Mouse (Mus musculus) intestine, embryonic 14.5 days (tissue): ENCODE data around the gene Ifi202b. TPM values are rescaled to one million over a fixed set of nuclear protein-coding genes. Genes with fewer than 3 reads are reported as not detected.
A peak's percentile ranks its signal among the peaks of the same experiment; 100 is the strongest.
"Not testable (repeated sequence)": the region's sequence is repeated elsewhere in the genome, so short reads cannot be mapped to it uniquely, and the experiment has no call there.

ENCODE experiments used
- ATAC-seq: fragments of 200-750 bp; cut with Nextera tagmentation; replicated peaks from 2 replicates; pipeline ENCODE4 v1.8.0; 2017; ENCODE audit warnings: low read depth, moderate number of reproducible peaks, moderate TSS enrichment, moderate library complexity; ENCODE audit not compliant: low FRiP score, low TSS enrichment
- DNase-seq: peaks from one replicate; pipeline ENCODE4 v3.0.0-alpha.2; 2018; ENCODE audit warnings: low spot score
- H3K27ac ChIP-seq: fragments of 300-500 bp; sonication (generic); 2 replicates; pipeline ENCODE4 v1.5.1; 2014; ENCODE audit warnings: low read depth, mild to moderate bottlenecking, control low read depth
- H3K27me3 ChIP-seq: fragments of 300-500 bp; sonication (generic); replicated peaks from 2 replicates; pipeline ENCODE4 v1.6.1; 2014; ENCODE audit warnings: low read length, control low read depth; ENCODE audit not compliant: control insufficient read depth, insufficient read depth
- H3K36me3 ChIP-seq: fragments of 300-500 bp; sonication (generic); 2 replicates; pipeline ENCODE4 v1.6.1; 2014; ENCODE audit warnings: low read length, control low read depth; ENCODE audit not compliant: control insufficient read depth, insufficient read depth
- H3K4me1 ChIP-seq: fragments of 300-500 bp; sonication (generic); replicated peaks from 2 replicates; pipeline ENCODE4 v1.6.1; 2014; ENCODE audit warnings: low read length, control low read depth, mixed read lengths; ENCODE audit not compliant: control insufficient read depth, insufficient read depth
- H3K4me2 ChIP-seq: fragments of 300-500 bp; sonication (generic); 2 replicates; pipeline ENCODE4 v1.6.1; 2014; ENCODE audit warnings: low read length
- H3K4me3 ChIP-seq: fragments of 300-500 bp; sonication (generic); 2 replicates; pipeline ENCODE4 v1.5.1; 2014; ENCODE audit warnings: low read depth, low read length, control low read depth, mixed read lengths
- H3K9ac ChIP-seq: fragments of 300-500 bp; sonication (generic); 2 replicates; pipeline ENCODE4 v1.6.1; 2014; ENCODE audit warnings: mild to moderate bottlenecking, low read length
- H3K9me3 ChIP-seq: fragments of 300-500 bp; sonication (generic); 2 replicates; pipeline ENCODE4 v1.6.1; 2016; ENCODE audit warnings: low read length, control low read depth; ENCODE audit not compliant: control insufficient read depth
- WGBS: fragments of 180-500 bp; shearing (Covaris S2); extraction: QIAGEN DNeasy Blood & Tissue Kit; methylation state at CpG from one replicate; pipeline ENCODE4 v1.1.7; 2014; 5-methylcytosine and 5-hydroxymethylcytosine counted together
- polyA plus RNA-seq: library from polyadenylated mRNA; unstranded; fragments of >200 nt; fragmentation: Nextera tagmentation; extraction: Ambion mirVana; gene quantifications from 2 replicates; pipeline ENCODE4 v1.2.1, GENCODE M21; 2014

Gene Ifi202b
- polyA plus RNA-seq, 1 experiment from 2014 or later = not detected

DNA sequence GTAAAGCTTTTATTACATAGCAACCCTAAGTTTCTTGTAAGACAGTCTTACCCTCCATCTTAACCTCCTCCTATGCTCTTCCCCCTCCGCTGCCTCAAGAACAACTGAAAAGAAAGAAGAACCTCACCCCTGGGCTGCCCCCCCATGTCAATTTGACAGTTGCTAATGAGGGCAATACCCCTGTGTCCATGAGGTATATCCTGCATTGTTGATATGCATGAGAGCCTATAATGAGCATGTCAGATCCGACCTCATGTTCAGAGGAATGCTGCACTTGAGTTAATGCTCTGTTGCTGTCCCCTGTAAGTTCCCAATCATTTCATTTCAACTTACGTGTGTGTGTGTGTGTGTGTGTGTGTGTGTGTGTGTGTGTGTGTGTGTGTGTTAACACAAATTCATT, 22.5 kb downstream of the Ifi202b start:
- not testable (repeated sequence) for H3K4me2 ChIP-seq, H3K27ac ChIP-seq, DNase-seq, H3K27me3 ChIP-seq, H3K4me3 ChIP-seq, ATAC-seq, H3K9me3 ChIP-seq, H3K36me3 ChIP-seq, H3K4me1 ChIP-seq, H3K9ac ChIP-seq
- WGBS = 57% methylated on average over 3 of the region's 3 CpGs

GRCm38 (mm10) chr1:173955839-173956527, 26.6 kb downstream of the Ifi202b start:
- H3K9me3 ChIP-seq, H3K4me2 ChIP-seq, H3K9ac ChIP-seq, H3K4me3 ChIP-seq, H3K36me3 ChIP-seq, H3K4me1 ChIP-seq, H3K27me3 ChIP-seq, DNase-seq, H3K27ac ChIP-seq: not testable (repeated sequence)
- 13% methylated on average over 3 of the region's 3 CpGs for WGBS
- peak; percentile 61; the same call in 1 of the 2 replicates for ATAC-seq

- H3K9me3 ChIP-seq = no peaks in the 10 kb centered on the region
- 83% methylated on average over 2 of the region's 2 CpGs for WGBS
- peak; percentile 75 for ATAC-seq
Measured at GRCm38 (mm10) chr1:173955071-173955796, 27.3 kb downstream of the Ifi202b start.

GRCm38 (mm10) chr1:173953563-173953962, 29.0 kb downstream of the Ifi202b start:
- Histone ChIP-seq H3K9me3 (no peaks in the 10 kb centered on the region), H3K27me3 (no peaks in the 10 kb centered on the region), H3K36me3 (no peaks in the 10 kb centered on the region), H3K27ac (no peak overlapping the region), H3K4me1 (no peaks in the 10 kb centered on the region), H3K4me3 (no peak overlapping the region), H3K4me2 (no peak overlapping the region), H3K9ac (no peak overlapping the region)
- ATAC-seq = no peak
- no peak for DNase-seq
- 71% methylated on average over 1 of the region's 1 CpGs for WGBS

More at GRCm38 (mm10) chr1:173955071-173955796, 27.3 kb downstream of the Ifi202b start:
- H3K27me3 ChIP-seq = no peaks in the 10 kb centered on the region
- DNase-seq = peak; percentile 52
- no peak overlapping the region for H3K9ac ChIP-seq
- no peaks in the 10 kb centered on the region for H3K4me1 ChIP-seq
- H3K36me3 ChIP-seq = no peaks in the 10 kb centered on the region
- H3K4me3 ChIP-seq = no peak overlapping the region
- no peak overlapping the region for H3K27ac ChIP-seq
- H3K4me2 ChIP-seq = no peak overlapping the region

GRCm38 (mm10) chr1:173949044-173949443, 33.5 kb downstream of the Ifi202b start:
- not testable (repeated sequence) for H3K9ac ChIP-seq, H3K27ac ChIP-seq, H3K4me2 ChIP-seq, H3K36me3 ChIP-seq, H3K4me1 ChIP-seq, ATAC-seq, H3K27me3 ChIP-seq, DNase-seq, H3K9me3 ChIP-seq, H3K4me3 ChIP-seq
- 85% methylated on average over 2 of the region's 2 CpGs for WGBS

DNA sequence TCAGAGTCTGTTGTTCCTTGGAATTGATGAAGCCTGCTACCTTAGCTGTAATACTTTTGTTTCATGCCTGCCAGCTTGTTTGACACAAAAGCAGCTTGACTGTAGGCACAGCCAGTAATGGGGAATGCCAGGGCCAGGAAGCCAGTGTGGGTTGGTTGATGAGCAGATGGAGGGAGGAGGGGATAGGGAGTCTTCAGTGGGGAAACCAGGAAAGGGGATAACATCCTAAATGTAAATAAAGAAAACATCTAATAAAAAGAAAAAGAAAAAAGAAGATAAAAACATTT, 39.8 kb downstream of the Ifi202b start:
- H3K4me1 ChIP-seq, DNase-seq, H3K4me2 ChIP-seq, H3K9ac ChIP-seq, H3K27ac ChIP-seq, ATAC-seq, H3K27me3 ChIP-seq, H3K4me3 ChIP-seq, H3K9me3 ChIP-seq, H3K36me3 ChIP-seq: not testable (repeated sequence)

DNA sequence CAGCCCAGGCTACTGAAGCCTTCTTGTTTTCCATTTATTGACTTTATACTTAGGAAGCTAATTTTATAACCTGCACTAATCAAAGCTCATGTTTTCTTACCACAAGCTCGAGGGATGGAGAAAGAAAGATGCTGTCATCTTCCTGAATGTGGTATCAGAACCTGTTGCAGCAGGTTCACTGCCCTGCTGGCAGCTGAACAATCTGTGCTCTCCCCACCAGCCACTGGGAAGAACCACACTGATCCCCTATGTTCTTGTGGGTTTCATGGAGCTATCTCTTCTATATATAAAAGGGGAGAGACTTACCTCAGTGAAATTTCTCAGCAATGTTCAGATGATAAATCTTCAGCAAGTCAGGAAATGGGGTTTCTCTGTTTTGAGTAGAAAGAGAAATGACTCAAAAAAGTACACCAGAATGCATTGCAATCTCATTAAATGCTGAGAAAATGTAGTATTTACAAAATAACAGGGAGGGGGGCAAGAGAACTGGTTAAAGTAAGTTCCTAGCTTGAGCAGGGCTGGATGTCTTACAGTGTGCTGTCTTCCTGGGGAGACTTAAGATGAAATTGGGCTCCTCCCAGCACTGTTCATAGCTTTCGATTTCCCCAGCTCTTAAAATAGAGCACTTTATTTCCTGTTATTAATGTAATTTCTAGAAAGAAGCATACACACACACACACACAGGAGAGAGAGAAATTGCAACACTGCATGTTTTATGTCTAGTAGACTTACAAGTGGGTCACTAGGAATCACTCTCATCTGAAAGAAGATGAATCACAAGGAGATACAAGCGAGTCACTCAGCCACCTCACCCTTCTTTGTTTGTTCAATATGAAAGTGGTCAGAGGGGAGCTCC, 40.4 kb downstream of the Ifi202b start, which contains the start of the genes Mndal and Ifi203:
Gene Mndal (minus strand): TSS at position 568 of the 856 bp plus-strand sequence.
Gene Ifi203 (minus strand): TSS at position 749 of the 856 bp plus-strand sequence.
- not testable (repeated sequence) for H3K4me1 ChIP-seq, ATAC-seq, H3K9me3 ChIP-seq, H3K27me3 ChIP-seq, H3K9ac ChIP-seq, H3K27ac ChIP-seq, H3K4me2 ChIP-seq, H3K4me3 ChIP-seq, DNase-seq, H3K36me3 ChIP-seq
- WGBS = 49% methylated on average over 3 of the region's 3 CpGs

DNA sequence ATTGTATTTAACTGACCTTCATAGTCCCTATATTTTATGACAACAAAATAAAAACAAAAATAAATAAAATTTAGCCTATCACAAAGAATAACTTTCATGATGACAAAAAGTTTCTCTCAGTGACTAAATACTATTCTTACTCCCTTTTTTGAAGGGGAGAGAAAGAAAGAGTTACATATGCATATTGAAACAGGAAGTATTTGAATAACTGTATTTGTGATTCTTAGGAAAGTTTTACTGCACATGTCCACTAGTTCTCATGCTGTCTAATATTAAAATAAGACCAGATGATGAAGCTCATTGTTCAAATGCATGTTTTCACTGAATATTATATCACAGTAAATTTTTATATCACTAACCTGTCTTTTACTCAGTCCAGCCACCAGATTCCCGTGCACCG, 41.0 kb downstream of the Ifi202b start:
- not testable (repeated sequence) for H3K36me3 ChIP-seq, ATAC-seq, H3K4me1 ChIP-seq, H3K4me3 ChIP-seq, H3K27me3 ChIP-seq, H3K4me2 ChIP-seq, H3K9me3 ChIP-seq, DNase-seq, H3K27ac ChIP-seq, H3K9ac ChIP-seq
- 80% methylated on average over 2 of the region's 2 CpGs for WGBS
